Mouse (Mus musculus): ENCODE data around the gene Ggps1. TPM values are rescaled to one million over a fixed set of nuclear protein-coding genes. Genes with fewer than 3 reads are reported as not detected.
"Not testable (repeated sequence)": the region's sequence is repeated elsewhere in the genome, so short reads cannot be mapped to it uniquely, and the experiment has no call there.

Gene Ggps1
- polyA plus RNA-seq, 1 experiment from 2014 or later = 58.7 TPM

- Histone ChIP-seq H3K27me3 (ENCODE audit: low read depth, poor library complexity, severe bottlenecking) (no peaks in the 10 kb centered on the region), H3K9me3 (replicated peaks) (no peaks in the 10 kb centered on the region), H3K27ac (replicated peaks) (no peak overlapping the region), H3K4me3 (no peak overlapping the region), H3K4me1 (peaks cover 4% of the 10 kb centered on the region), H3K36me3 (peaks cover 17% of the 10 kb centered on the region)
- no peak for DNase-seq (ENCODE audit: low spot score)
- 88% methylated on average over 5 of the region's 5 CpGs for WGBS
These were observed 29.8 kb downstream of the Ggps1 start for GRCm38 (mm10) chr13:14033309-14034072.

- H3K27me3 ChIP-seq (ENCODE audit: low read depth, poor library complexity, severe bottlenecking) = no peaks in the 10 kb centered on the region
- no peaks in the 10 kb centered on the region for H3K9me3 ChIP-seq (replicated peaks)
- WGBS = 95% methylated on average over 6 of the region's 6 CpGs
- no peak overlapping the region for H3K27ac ChIP-seq (replicated peaks)
- no peak overlapping the region for H3K4me3 ChIP-seq
- peaks cover 37% of the 10 kb centered on the region for H3K36me3 ChIP-seq
- no peaks in the 10 kb centered on the region for H3K4me1 ChIP-seq
- DNase-seq (ENCODE audit: low spot score) = no peak
These were observed 37.0 kb downstream of the Ggps1 start for GRCm38 (mm10) chr13:14026154-14026820.

- H3K4me3 ChIP-seq = no peak overlapping the region
- H3K36me3 ChIP-seq = peaks cover 37% of the 10 kb centered on the region
- no peak for DNase-seq (ENCODE audit: low spot score)
- no peaks in the 10 kb centered on the region for H3K4me1 ChIP-seq
- no peak overlapping the region for H3K27ac ChIP-seq (replicated peaks)
- no peaks in the 10 kb centered on the region for H3K27me3 ChIP-seq (ENCODE audit: low read depth, poor library complexity, severe bottlenecking)
- no peaks in the 10 kb centered on the region for H3K9me3 ChIP-seq (replicated peaks)
- WGBS = 96% methylated on average over 6 of the region's 6 CpGs
These were observed 37.7 kb downstream of the Ggps1 start for GRCm38 (mm10) chr13:14025554-14025953.

- not testable (repeated sequence) for H3K4me3 ChIP-seq; H3K27me3 ChIP-seq (ENCODE audit: low read depth, poor library complexity, severe bottlenecking); H3K27ac ChIP-seq (replicated peaks); DNase-seq (ENCODE audit: low spot score); H3K4me1 ChIP-seq; H3K9me3 ChIP-seq (replicated peaks)
- WGBS = 81% methylated on average over 12 of the region's 12 CpGs
- peaks cover 44% of the 10 kb centered on the region for H3K36me3 ChIP-seq
These were observed 41.9 kb downstream of the Ggps1 start for GRCm38 (mm10) chr13:14021417-14021816.

GRCm38 (mm10) chr13:14018852-14019251, 44.4 kb downstream of the Ggps1 start:
- H3K27ac ChIP-seq (replicated peaks) = no peak overlapping the region
- no peak for DNase-seq (ENCODE audit: low spot score)
- WGBS = over 99% methylated on average over 3 of the region's 3 CpGs
- no peak overlapping the region for H3K4me3 ChIP-seq
- no peaks in the 10 kb centered on the region for H3K27me3 ChIP-seq (ENCODE audit: low read depth, poor library complexity, severe bottlenecking)
- no peaks in the 10 kb centered on the region for H3K4me1 ChIP-seq
- peaks cover 54% of the 10 kb centered on the region for H3K36me3 ChIP-seq
- H3K9me3 ChIP-seq (replicated peaks) = no peaks in the 10 kb centered on the region

GRCm38 (mm10) chr13:14018283-14018682, 45.0 kb downstream of the Ggps1 start:
- Histone ChIP-seq H3K27me3 (ENCODE audit: low read depth, poor library complexity, severe bottlenecking) (no peaks in the 10 kb centered on the region), H3K4me3 (no peak overlapping the region), H3K4me1 (no peaks in the 10 kb centered on the region), H3K36me3 (peaks cover 59% of the 10 kb centered on the region), H3K27ac (replicated peaks) (no peak overlapping the region), H3K9me3 (replicated peaks) (no peaks in the 10 kb centered on the region)
- DNase-seq (ENCODE audit: low spot score) = no peak

GRCm38 (mm10) chr13:14015609-14016008, 47.7 kb downstream of the Ggps1 start:
- Histone ChIP-seq H3K4me3 (no peak overlapping the region), H3K36me3 (peaks cover 80% of the 10 kb centered on the region), H3K27ac (replicated peaks) (no peak overlapping the region), H3K9me3 (replicated peaks) (no peaks in the 10 kb centered on the region), H3K27me3 (ENCODE audit: low read depth, poor library complexity, severe bottlenecking) (no peaks in the 10 kb centered on the region), H3K4me1 (no peaks in the 10 kb centered on the region)
- 92% methylated on average over 6 of the region's 6 CpGs for WGBS
- no peak for DNase-seq (ENCODE audit: low spot score)

- Histone ChIP-seq H3K9me3 (replicated peaks) (no peaks in the 10 kb centered on the region), H3K4me1 (no peaks in the 10 kb centered on the region), H3K27ac (replicated peaks) (no peak overlapping the region), H3K4me3 (no peak overlapping the region), H3K36me3 (peaks cover 81% of the 10 kb centered on the region), H3K27me3 (ENCODE audit: low read depth, poor library complexity, severe bottlenecking) (no peaks in the 10 kb centered on the region)
- no peak for DNase-seq (ENCODE audit: low spot score)
- 92% methylated on average over 4 of the region's 4 CpGs for WGBS
These were observed 48.7 kb downstream of the Ggps1 start for GRCm38 (mm10) chr13:14014540-14014939.

- no peaks in the 10 kb centered on the region for H3K27me3 ChIP-seq (ENCODE audit: low read depth, poor library complexity, severe bottlenecking)
- H3K4me3 ChIP-seq = no peak overlapping the region
- no peak overlapping the region for H3K27ac ChIP-seq (replicated peaks)
- H3K4me1 ChIP-seq = no peaks in the 10 kb centered on the region
- 94% methylated on average over 2 of the region's 2 CpGs for WGBS
- peaks cover 81% of the 10 kb centered on the region for H3K36me3 ChIP-seq
- H3K9me3 ChIP-seq (replicated peaks) = no peaks in the 10 kb centered on the region
- DNase-seq (ENCODE audit: low spot score) = no peak
These were observed 49.3 kb downstream of the Ggps1 start for GRCm38 (mm10) chr13:14014001-14014400.

GRCm38 (mm10) chr13:14011454-14011995, 51.8 kb downstream of the Ggps1 start:
- 95% methylated on average over 4 of the region's 4 CpGs for WGBS
- no peak for DNase-seq (ENCODE audit: low spot score)
- no peak overlapping the region for H3K27ac ChIP-seq (replicated peaks)
- peaks cover 68% of the 10 kb centered on the region for H3K36me3 ChIP-seq
- no peaks in the 10 kb centered on the region for H3K27me3 ChIP-seq (ENCODE audit: low read depth, poor library complexity, severe bottlenecking)
- H3K9me3 ChIP-seq (replicated peaks) = no peaks in the 10 kb centered on the region
- no peak overlapping the region for H3K4me3 ChIP-seq
- no peaks in the 10 kb centered on the region for H3K4me1 ChIP-seq

GRCm38 (mm10) chr13:14006056-14006455, 57.2 kb downstream of the Ggps1 start:
- Histone ChIP-seq H3K9me3 (replicated peaks) (no peaks in the 10 kb centered on the region), H3K4me3 (no peak overlapping the region), H3K27me3 (ENCODE audit: low read depth, poor library complexity, severe bottlenecking) (no peaks in the 10 kb centered on the region), H3K36me3 (peaks cover 77% of the 10 kb centered on the region), H3K4me1 (no peaks in the 10 kb centered on the region), H3K27ac (replicated peaks) (no peak overlapping the region)
- 86% methylated on average over 2 of the region's 2 CpGs for WGBS
- DNase-seq (ENCODE audit: low spot score) = no peak

GRCm38 (mm10) chr13:14004999-14005398, 58.3 kb downstream of the Ggps1 start:
- no peaks in the 10 kb centered on the region for H3K27me3 ChIP-seq (ENCODE audit: low read depth, poor library complexity, severe bottlenecking)
- no peaks in the 10 kb centered on the region for H3K4me1 ChIP-seq
- H3K4me3 ChIP-seq = no peak overlapping the region
- 95% methylated on average over 5 of the region's 5 CpGs for WGBS
- H3K9me3 ChIP-seq (replicated peaks) = no peaks in the 10 kb centered on the region
- peaks cover 86% of the 10 kb centered on the region for H3K36me3 ChIP-seq
- no peak overlapping the region for H3K27ac ChIP-seq (replicated peaks)
- DNase-seq (ENCODE audit: low spot score) = no peak

- Histone ChIP-seq H3K4me1 (no peaks in the 10 kb centered on the region), H3K36me3 (peaks cover 87% of the 10 kb centered on the region), H3K27me3 (ENCODE audit: low read depth, poor library complexity, severe bottlenecking) (no peaks in the 10 kb centered on the region), H3K4me3 (no peak overlapping the region), H3K9me3 (replicated peaks) (no peaks in the 10 kb centered on the region), H3K27ac (replicated peaks) (no peak overlapping the region)
- no peak for DNase-seq (ENCODE audit: low spot score)
- 92% methylated on average over 4 of the region's 4 CpGs for WGBS
These were observed 59.2 kb downstream of the Ggps1 start for GRCm38 (mm10) chr13:14004086-14004485.

Data from midbrain, embryonic 10.5 days (tissue).